Mouse (Mus musculus) urinary bladder, postnatal 0 days (tissue): Measurements from ENCODE around the gene Ccdc82. TPM values are rescaled to one million over a fixed set of nuclear protein-coding genes. Genes with fewer than 3 reads are reported as not detected.

Source experiments
- polyA plus RNA-seq: library from polyadenylated mRNA; unstranded; fragments of >200 nt; fragmentation: Nextera tagmentation; extraction: Ambion mirVana; gene quantifications from 2 replicates; pipeline ENCODE4 v1.2.1, GENCODE M21; 2015

Ccdc82 gene
- 6.5 and 8.1 TPM in 2 replicates for polyA plus RNA-seq

DNA sequence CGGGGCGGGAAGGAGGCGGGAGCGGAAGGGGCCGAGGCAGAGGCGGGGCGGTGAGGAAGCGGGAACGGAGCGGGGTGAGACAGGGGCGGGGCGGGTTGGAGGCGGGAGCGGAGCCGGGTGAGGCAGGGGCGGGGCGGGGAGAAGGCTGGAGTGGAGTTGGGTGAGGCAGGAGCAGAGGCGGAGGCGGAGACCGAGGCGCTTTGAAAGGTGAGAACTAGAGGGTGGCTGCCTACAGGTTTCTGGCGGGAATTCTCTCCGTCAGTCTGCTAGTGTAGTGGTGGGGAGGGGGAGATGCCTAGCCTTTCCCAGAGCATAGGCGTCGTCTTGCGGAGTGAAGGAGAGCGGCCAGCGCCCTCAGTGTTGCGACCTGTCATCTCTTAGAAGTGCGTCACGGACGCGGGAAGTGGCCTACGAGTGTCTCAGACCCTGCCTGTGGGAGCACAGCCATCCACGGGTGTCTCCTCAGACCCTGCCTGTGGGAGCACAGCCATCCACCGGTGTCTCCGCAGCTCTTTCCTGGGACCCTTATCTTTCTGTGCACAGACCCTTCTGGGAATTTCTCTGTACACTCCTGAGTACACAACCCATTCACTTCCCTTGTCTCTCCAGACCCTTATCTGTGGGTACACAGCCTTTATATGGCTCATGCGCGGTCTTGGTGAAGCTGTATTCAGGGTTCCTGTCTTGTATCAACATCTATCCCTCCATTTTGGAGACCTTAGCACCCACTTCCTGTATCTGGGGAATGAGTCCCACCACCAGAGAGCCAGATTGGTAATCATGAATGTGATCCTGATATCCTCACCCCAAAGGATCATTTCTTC lies at the start of gene Ccdc82:
TSS of gene Ccdc82 (plus strand) at position 141 of the 824 bp plus-strand sequence.

DNA sequence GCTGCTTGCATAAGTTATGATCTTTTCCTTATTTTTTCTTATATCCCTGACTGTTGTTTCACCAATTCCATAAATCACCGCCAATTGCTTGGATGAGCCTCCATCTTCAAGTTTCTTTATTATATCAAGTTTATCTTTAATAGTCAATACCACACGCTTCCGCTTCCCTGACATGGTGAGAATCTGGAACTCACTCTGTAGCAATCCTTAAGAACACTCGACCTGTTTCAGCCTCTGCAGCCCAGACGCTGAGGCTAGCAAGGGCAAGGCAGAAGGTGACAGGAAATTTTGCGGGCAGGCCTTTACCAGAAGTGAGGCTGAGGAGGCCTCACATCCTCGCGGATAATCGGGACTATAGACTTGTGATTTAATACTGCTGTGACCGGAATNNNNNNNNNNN lies 1.3 kb upstream of the Ccdc82 start, which contains the start of gene Jrkl:
TSS of gene Jrkl (minus strand) at position 349 of the 400 bp plus-strand sequence.

DNA sequence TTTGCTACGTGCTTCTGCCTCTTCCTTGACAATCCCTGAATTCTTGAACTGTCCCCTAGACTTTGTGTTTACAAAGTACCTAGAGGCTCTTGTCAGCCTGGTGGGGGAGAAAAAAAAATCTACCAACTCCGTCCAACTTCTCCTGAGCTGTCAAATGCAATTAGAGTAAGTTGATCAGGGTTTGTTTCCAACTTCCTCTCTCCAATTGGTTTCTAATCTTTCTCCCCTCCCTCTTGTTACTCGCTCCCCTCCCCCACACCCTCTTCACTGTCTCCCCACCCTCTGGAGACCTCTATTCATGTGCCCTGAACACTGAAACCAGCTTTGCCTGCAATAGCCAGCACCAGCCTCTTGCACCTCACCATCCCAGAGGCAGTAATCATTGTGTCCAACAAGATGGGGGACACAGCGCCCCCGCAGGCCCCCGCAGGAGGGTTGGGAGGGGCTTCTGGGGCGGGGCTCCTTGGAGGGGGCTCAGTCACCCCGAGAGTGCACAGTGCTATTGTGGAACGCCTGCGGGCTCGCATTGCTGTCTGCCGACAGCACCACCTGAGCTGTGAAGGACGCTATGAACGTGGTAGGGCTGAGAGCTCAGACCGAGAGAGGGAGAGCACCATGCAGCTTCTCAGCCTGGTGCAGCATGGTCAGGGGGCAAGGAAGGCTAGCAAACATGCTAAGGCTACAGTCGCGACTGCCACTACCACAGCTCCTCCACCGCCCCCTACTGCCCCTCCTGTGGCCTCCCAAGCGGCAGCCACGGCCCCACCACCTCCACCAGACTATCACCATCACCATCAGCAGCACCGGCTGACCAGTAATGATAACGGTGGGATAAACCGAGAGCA lies 51.1 kb downstream of the Ccdc82 start, which contains the start of gene Maml2:
TSS of gene Maml2 (plus strand) at position 290 of the 845 bp plus-strand sequence.

Other genes with a start within 250 kb of the Ccdc82 start
- 6.3 and 8.2 TPM in 2 replicates for gene Jrkl, start 1.1 kb upstream of the Ccdc82 start, polyA plus RNA-seq
- gene Maml2, start 51.0 kb downstream of the Ccdc82 start, polyA plus RNA-seq, result 9.6 and 11.3 TPM in 2 replicates
- gene Gm17571, start 199.8 kb downstream of the Ccdc82 start, polyA plus RNA-seq, result not detected in 2 replicates